Mouse (Mus musculus) lung, adult 2 months (tissue): ENCODE data around the gene Rilpl1.
"Not testable (repeated sequence)": the region's sequence is repeated elsewhere in the genome, so short reads cannot be mapped to it uniquely, and the experiment has no call there.

Experiments used
- CTCF ChIP-seq: fragments of 200-500 bp; IDR thresholded peaks from 2 replicates; pipeline ENCODE4 v1.5.1; 2011; ENCODE audit warnings: mild to moderate bottlenecking, low read length, control low read depth; ENCODE audit not compliant: insufficient read depth
- POLR2A ChIP-seq: fragments of 200-500 bp; IDR thresholded peaks from 2 replicates; pipeline ENCODE4 v1.6.1; 2011; ENCODE audit warnings: low read depth, mild to moderate bottlenecking, control low read depth, low read length, borderline replicate concordance; ENCODE audit errors: extremely low read depth

DNA sequence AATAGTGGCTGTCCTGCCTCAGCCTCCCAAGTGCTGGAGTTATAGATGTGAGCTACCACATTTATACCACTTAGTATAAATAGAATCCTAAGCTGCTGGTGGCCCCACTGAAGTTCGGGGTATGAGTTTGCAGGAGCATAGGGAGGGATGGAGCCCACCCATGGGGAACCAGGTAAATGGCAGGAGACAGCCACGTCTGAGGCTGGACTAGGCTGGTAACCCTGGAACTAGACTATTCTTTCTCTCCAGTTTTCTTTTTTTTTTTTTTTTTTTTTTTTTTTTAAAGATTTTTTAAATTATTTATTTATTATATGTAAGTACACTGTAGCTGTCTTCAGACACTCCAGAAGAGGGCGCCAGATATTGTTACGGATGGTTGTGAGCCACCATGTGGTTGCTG is 31.2 kb downstream of the Rilpl1 start:
- TF ChIP-seq CTCF, POLR2A: not testable (repeated sequence)
